Mouse (Mus musculus): ENCODE results near the gene Derl2. TPM values are rescaled to one million over a fixed set of nuclear protein-coding genes. Genes with fewer than 3 reads are reported as not detected.
A peak's percentile ranks its signal among the peaks of the same experiment; 100 is the strongest.

Derl2 gene
- total and polyA plus RNA-seq, 2 experiments from 2014 or later, result 32.3 to 37.3 TPM

DNA sequence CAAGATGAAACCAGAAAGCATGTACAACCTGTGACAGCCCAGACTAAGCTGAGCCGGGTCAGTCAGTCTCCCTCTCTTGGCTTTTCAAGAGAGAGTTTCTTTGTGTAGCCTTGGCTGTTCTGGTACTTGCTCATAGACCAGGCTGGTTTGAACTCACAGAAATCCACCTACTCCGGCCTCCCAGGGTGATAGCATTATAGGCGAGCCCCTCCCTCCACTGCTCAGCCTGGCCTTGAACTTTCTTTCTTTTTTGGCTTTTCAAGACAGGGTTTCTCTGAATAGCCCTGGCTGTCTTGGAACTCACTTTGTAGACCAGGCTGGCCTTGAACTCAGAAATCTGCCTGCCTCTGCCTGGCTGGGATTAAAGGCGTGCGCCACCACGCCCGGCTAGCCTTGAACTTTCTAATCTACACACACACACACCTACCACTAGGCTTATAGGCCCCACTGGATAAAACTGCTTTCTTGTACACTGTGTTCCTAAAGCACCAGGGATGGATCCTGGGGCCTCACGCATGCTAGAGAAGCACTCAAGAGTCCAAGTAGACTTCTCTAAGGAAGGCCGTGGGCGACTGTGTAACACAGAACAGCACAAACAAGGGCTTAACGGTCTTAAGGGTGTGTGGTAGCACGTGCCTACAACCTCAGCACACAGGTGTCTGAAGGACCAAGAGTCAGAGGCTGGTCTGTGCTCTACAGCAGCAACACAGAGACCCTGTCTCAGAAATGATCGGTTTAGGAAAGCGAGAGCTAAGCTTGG is 38.7 kb downstream of the Derl2 start:
- peaks cover 8% of the 10 kb centered on the region; the same call in 1 of the 2 replicates for H3K4me1 ChIP-seq (ENCODE audit: control insufficient read depth, insufficient read depth)
- no peak overlapping the region for H3K4me2 ChIP-seq (ENCODE audit: low read depth, low read length)
- H3K9ac ChIP-seq (replicated peaks; ENCODE audit: low read depth, low read length), result no peak overlapping the region
- ATAC-seq (ENCODE audit: insufficient read depth, low read depth) (no peak), DNase-seq (ENCODE audit: low spot score) (no peak)
- H3K27me3 ChIP-seq (ENCODE audit: control insufficient read depth, insufficient read depth, low read length), result no peaks in the 10 kb centered on the region
- H3K9me3 ChIP-seq (replicated peaks; ENCODE audit: control insufficient read depth, low read length), result no peaks in the 10 kb centered on the region
- TF ChIP-seq CTCF (IDR thresholded peaks at IDR 0.05; ENCODE audit: low read depth) (no peak), EP300 (IDR thresholded peaks at IDR 0.05; ENCODE audit: low read depth) (no peak)
- WGBS, result 87% methylated on average over 14 of the region's 14 CpGs
- no peak overlapping the region for H3K27ac ChIP-seq (ENCODE audit: low read depth)
- no peak overlapping the region for H3K4me3 ChIP-seq (ENCODE audit: low read depth, low read length)
- H3K36me3 ChIP-seq (replicated peaks; ENCODE audit: control insufficient read depth, insufficient read depth, low read length), result peaks cover 69% of the 10 kb centered on the region

DNA sequence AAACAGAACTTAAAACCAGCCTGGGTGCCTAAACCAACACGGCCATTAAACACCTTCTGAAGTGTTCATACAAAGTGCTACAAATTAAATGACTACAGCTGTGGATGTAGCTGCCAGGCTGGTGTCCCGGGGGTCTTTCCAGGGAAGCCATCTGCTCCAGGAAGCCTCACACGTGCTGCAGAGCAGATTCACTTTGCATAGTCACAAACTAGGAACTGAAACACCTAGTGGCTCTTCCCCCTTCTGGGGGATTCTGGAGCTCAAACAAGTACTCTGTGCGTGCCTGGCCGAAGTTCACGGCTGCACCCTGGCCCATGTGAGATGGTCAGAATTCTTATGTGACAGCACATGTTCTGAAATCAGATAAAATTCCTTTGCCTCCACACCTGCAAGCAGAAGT is 39.4 kb downstream of the Derl2 start:
- WGBS, result 77% methylated on average over 6 of the region's 6 CpGs
- DNase-seq (ENCODE audit: low spot score), result no peak
- H3K36me3 ChIP-seq (replicated peaks; ENCODE audit: control insufficient read depth, insufficient read depth, low read length), result peaks cover 69% of the 10 kb centered on the region
- no peak overlapping the region for H3K27ac ChIP-seq (ENCODE audit: low read depth)
- no peak for TF ChIP-seq CTCF (IDR thresholded peaks at IDR 0.05; ENCODE audit: low read depth)
- no peak for TF ChIP-seq EP300 (IDR thresholded peaks at IDR 0.05; ENCODE audit: low read depth)
- no peak overlapping the region for H3K4me3 ChIP-seq (ENCODE audit: low read depth, low read length)
- no peak for ATAC-seq (ENCODE audit: insufficient read depth, low read depth)
- no peak overlapping the region for H3K4me2 ChIP-seq (ENCODE audit: low read depth, low read length)
- H3K9me3 ChIP-seq (replicated peaks; ENCODE audit: control insufficient read depth, low read length), result no peaks in the 10 kb centered on the region
- H3K9ac ChIP-seq (replicated peaks; ENCODE audit: low read depth, low read length), result no peak overlapping the region
- H3K4me1 ChIP-seq (ENCODE audit: control insufficient read depth, insufficient read depth), result peaks cover 8% of the 10 kb centered on the region; the same call in 1 of the 2 replicates
- no peaks in the 10 kb centered on the region for H3K27me3 ChIP-seq (ENCODE audit: control insufficient read depth, insufficient read depth, low read length)

DNA sequence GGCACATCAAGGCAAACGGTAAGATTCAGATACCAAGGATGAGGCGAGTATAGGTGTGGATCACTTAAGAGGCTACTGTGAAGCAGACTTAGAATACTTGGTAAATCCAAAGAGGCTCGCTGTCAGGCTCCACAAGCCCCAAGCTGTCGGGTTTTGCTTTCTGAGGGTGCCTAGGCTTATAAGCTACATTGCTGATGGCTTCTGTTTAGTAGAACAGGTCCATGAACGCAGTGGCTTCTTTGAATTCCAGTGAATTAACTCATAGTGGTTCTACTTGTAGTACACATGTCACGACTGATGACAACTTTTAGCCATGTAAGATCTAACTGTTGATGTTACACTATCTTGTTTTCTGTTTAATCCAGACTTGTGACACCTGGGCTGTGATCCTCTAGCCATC is 42.3 kb downstream of the Derl2 start:
- Histone ChIP-seq H3K9me3 (replicated peaks; ENCODE audit: control insufficient read depth, low read length) (no peaks in the 10 kb centered on the region), H3K9ac (replicated peaks; ENCODE audit: low read depth, low read length) (no peak overlapping the region), H3K36me3 (replicated peaks; ENCODE audit: control insufficient read depth, insufficient read depth, low read length) (peaks cover 84% of the 10 kb centered on the region), H3K4me2 (ENCODE audit: low read depth, low read length) (no peak overlapping the region), H3K27me3 (ENCODE audit: control insufficient read depth, insufficient read depth, low read length) (no peaks in the 10 kb centered on the region), H3K27ac (ENCODE audit: low read depth) (no peak overlapping the region), H3K4me1 (ENCODE audit: control insufficient read depth, insufficient read depth) (peaks cover 8% of the 10 kb centered on the region; the same call in 1 of the 2 replicates), H3K4me3 (ENCODE audit: low read depth, low read length) (no peak overlapping the region)
- DNase-seq (ENCODE audit: low spot score) (no peak), ATAC-seq (ENCODE audit: insufficient read depth, low read depth) (no peak)
- TF ChIP-seq CTCF (IDR thresholded peaks at IDR 0.05; ENCODE audit: low read depth) (no peak), EP300 (IDR thresholded peaks at IDR 0.05; ENCODE audit: low read depth) (no peak)
- WGBS, result 84% methylated on average over 6 of the region's 6 CpGs

DNA sequence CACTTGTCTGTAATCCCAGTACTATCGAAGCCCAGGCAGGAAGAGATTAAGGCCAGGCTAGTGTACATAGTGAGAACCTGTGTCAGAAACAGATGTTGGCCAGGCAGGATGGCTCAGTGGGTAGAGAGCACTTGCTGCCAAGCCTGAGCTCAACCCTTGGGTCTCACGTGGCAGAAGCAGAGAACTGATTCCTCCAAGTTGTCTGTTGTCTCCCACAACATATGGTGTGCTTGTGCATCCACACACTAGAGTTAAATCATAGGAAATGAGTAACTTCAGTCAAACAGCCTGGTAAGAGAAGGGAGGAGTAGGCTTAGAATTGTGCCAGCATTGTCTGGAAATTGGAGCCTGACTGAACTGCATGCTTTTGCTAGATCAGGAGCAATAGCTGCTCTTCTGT is 44.4 kb downstream of the Derl2 start:
- H3K4me2 ChIP-seq (ENCODE audit: low read depth, low read length), result no peak overlapping the region
- peaks cover 73% of the 10 kb centered on the region for H3K36me3 ChIP-seq (replicated peaks; ENCODE audit: control insufficient read depth, insufficient read depth, low read length)
- WGBS, result 56% methylated on average over 2 of the region's 2 CpGs
- H3K27ac ChIP-seq (ENCODE audit: low read depth), result no peak overlapping the region
- no peaks in the 10 kb centered on the region for H3K9me3 ChIP-seq (replicated peaks; ENCODE audit: control insufficient read depth, low read length)
- TF ChIP-seq EP300 (IDR thresholded peaks at IDR 0.05; ENCODE audit: low read depth) (no peak), CTCF (IDR thresholded peaks at IDR 0.05; ENCODE audit: low read depth) (no peak)
- 0 out of 2 replicates have a peak, but pooled peaks cover 4% of the 10 kb centered on the region for H3K4me1 ChIP-seq (ENCODE audit: control insufficient read depth, insufficient read depth)
- H3K9ac ChIP-seq (replicated peaks; ENCODE audit: low read depth, low read length), result no peak overlapping the region
- no peak overlapping the region for H3K4me3 ChIP-seq (ENCODE audit: low read depth, low read length)
- no peak for ATAC-seq (ENCODE audit: insufficient read depth, low read depth)
- no peak for DNase-seq (ENCODE audit: low spot score)
- H3K27me3 ChIP-seq (ENCODE audit: control insufficient read depth, insufficient read depth, low read length), result no peaks in the 10 kb centered on the region

DNA sequence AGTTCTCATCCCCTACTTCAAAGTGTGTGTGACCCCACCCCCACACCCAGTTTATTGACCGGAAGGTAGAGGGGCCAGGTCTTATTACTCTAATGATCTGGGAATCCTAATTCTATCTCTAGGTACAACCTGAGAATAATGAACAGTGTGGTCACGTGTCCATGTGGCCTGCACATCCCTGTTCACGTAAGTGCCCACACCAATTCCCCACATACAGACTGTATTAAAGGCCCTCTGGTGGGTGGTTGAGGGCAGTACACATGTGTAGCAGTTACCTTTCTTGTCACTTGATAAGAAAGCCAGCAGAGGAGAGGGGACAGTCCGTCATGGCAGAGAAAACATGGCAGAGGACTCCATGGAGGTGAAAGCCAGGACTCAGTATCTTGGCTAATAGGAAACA is 45.7 kb downstream of the Derl2 start:
- no peak for DNase-seq (ENCODE audit: low spot score)
- WGBS, result 68% methylated on average over 4 of the region's 4 CpGs
- H3K4me2 ChIP-seq (ENCODE audit: low read depth, low read length), result no peak overlapping the region
- H3K27me3 ChIP-seq (ENCODE audit: control insufficient read depth, insufficient read depth, low read length), result no peaks in the 10 kb centered on the region
- no peaks in the 10 kb centered on the region for H3K9me3 ChIP-seq (replicated peaks; ENCODE audit: control insufficient read depth, low read length)
- no peak for TF ChIP-seq EP300 (IDR thresholded peaks at IDR 0.05; ENCODE audit: low read depth)
- TF ChIP-seq CTCF (IDR thresholded peaks at IDR 0.05; ENCODE audit: low read depth), result peak; percentile 25
- no peak overlapping the region for H3K27ac ChIP-seq (ENCODE audit: low read depth)
- no peak overlapping the region for H3K9ac ChIP-seq (replicated peaks; ENCODE audit: low read depth, low read length)
- 0 out of 2 replicates have a peak, but pooled peaks cover 4% of the 10 kb centered on the region for H3K4me1 ChIP-seq (ENCODE audit: control insufficient read depth, insufficient read depth)
- no peak for ATAC-seq (ENCODE audit: insufficient read depth, low read depth)
- no peak overlapping the region for H3K4me3 ChIP-seq (ENCODE audit: low read depth, low read length)
- peaks cover 60% of the 10 kb centered on the region for H3K36me3 ChIP-seq (replicated peaks; ENCODE audit: control insufficient read depth, insufficient read depth, low read length)

DNA sequence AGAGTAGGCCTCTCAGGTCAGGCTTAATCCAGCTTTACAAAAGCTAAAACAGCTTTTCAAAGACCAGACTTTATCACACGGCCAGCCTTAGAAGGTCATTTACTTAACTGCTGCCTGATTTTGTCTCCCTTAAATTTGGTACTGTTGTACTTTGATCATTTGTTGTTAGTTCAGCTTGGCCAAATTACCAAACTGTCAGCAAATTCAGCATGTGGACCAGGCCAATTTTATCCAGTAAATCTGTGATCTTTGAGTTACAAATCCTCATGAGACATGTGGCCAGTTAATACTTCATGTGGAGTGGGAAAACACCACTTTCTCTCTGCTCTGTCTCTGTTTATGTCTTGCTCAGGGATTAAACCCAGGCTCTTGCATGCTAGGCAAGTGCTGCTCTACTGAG is 47.1 kb downstream of the Derl2 start:
- Histone ChIP-seq H3K9ac (replicated peaks; ENCODE audit: low read depth, low read length) (no peak overlapping the region), H3K27ac (ENCODE audit: low read depth) (no peak overlapping the region), H3K9me3 (replicated peaks; ENCODE audit: control insufficient read depth, low read length) (no peaks in the 10 kb centered on the region), H3K4me2 (ENCODE audit: low read depth, low read length) (no peak overlapping the region), H3K27me3 (ENCODE audit: control insufficient read depth, insufficient read depth, low read length) (no peaks in the 10 kb centered on the region), H3K36me3 (replicated peaks; ENCODE audit: control insufficient read depth, insufficient read depth, low read length) (peaks cover 49% of the 10 kb centered on the region), H3K4me1 (ENCODE audit: control insufficient read depth, insufficient read depth) (peaks cover 9% of the 10 kb centered on the region), H3K4me3 (ENCODE audit: low read depth, low read length) (no peak overlapping the region)
- no peak for TF ChIP-seq CTCF (IDR thresholded peaks at IDR 0.05; ENCODE audit: low read depth)
- ATAC-seq (ENCODE audit: insufficient read depth, low read depth), result no peak
- 66% methylated on average over 1 of the region's 1 CpGs for WGBS
- DNase-seq (ENCODE audit: low spot score), result no peak

Data from heart, postnatal 0 days (tissue).